Mouse (Mus musculus) left cerebral cortex, postnatal 36 days (tissue): Measurements from ENCODE around the gene Rfx8. TPM values are rescaled to one million over a fixed set of nuclear protein-coding genes. Genes with fewer than 3 reads are reported as not detected.

Source experiments
- DNase-seq, 2 experiments: peaks; one replicate each; pipeline ENCODE4 v3.0.0; 2021 to 2022; ENCODE audit warnings: low spot score in 2 of 2, mixed read lengths in 1 of 2
- intact Hi-C: fragments of 180-260 bp; cut with DNase I; formaldehyde crosslinking; loops from one replicate; pipeline ENCODE4 v1.15.1; 2025
- total RNA-seq, 2 experiments: library from RNA; stranded (reverse); gene quantifications; 2 replicates each; pipeline ENCODE4 v1.2.3; 2021

The Rfx8 gene
- total RNA-seq, 2 experiments from 2014 or later, result 0.32 TPM; not detected in 1

DNA sequence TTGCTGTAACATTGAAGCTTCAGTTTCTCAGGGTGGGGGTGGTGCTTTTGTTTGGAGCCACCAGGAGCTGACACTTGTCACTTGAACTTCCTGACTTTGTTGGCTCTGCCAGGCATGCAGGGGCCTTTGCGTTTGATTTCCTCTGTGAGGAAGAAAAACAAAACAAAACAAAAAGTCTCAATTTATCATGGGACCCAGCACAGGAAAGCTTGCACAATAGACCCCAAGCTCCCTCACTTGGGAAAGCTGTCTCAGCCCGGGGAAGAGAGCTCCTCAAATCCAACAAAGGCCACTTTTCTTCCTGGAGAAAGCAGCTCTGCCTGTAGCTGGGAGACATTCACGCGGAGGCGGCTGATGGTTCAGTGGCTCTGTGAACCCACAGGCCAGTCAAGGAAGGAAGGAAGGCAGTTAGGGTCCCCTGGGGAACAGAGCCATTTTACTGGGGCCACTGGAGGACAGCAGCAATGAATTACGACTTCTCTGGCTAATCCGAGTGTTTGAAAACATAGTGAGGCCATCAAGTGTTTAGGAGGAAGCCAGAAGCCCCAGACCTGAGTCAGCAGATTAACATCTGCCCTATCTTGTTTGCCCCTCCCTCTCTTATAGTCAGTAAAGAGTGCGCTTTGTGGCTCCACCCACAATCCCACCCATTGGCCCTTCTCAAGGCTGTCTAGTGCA lies 15.3 kb upstream of the Rfx8 start:
- DNase-seq, result no peak
- intact Hi-C loops, result no loop called here

DNA sequence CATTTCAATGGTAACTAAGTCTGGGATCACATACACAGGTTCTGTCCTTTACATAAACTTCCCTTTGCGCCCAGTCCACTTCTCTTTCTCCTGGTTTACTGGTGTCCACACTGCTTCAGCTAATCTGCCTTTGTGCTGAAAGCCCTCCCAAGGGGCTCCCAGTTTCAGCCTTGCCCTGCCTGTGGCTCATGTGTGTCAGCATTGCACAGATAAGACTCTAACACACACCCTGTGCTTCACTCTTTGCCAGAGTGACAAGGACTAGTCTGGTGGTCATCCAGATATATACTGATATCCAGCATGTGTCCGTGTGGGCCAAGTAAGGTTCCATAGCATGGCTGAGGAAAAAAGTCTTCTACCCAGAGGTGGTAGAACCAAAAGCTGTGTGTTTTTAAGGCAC lies 14.7 kb upstream of the Rfx8 start:
- DNase-seq, result no peak
- intact Hi-C loops, result no loop called here

DNA sequence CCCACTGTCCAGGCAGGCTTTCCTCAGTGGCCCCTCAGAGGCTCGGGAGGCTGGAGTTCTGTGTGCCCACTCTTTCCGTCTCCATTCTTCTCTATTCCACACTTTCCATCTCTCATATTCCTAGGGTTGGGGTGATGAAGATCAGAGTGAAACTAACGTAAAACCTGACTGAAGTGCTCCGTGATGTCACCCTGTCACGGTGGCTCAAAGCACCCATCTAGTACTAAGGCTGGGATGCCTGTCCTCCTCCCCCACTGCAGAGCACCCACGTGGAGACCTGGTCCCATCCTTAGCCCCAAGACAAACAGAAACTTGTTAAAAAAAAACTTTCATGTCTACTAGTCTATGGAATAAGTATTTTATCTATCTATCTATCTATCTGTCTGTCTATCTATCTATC lies 14.1 kb upstream of the Rfx8 start:
- no peak for DNase-seq
- intact Hi-C loops, result no loop called here

DNA sequence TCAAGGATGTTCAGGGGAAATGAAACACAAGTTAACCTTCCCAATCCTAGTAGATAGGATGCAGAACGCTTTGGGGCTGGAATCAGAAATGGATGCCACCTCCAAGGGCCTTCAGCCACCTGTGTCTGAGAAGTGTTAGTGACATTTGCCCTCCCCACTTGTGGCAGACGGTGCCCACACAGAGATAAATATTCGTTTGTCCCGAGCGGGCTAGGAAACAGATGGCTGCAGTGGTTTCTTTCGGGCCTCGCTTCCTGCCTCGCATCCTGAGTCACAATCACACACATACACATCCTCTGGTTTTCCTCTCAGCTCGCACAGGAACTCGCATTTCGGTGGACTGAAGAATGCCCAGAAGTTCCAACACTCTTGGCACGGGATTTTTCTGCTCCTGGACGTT lies 13.5 kb upstream of the Rfx8 start:
- DNase-seq, result no peak
- intact Hi-C loops, result no loop called here

DNA sequence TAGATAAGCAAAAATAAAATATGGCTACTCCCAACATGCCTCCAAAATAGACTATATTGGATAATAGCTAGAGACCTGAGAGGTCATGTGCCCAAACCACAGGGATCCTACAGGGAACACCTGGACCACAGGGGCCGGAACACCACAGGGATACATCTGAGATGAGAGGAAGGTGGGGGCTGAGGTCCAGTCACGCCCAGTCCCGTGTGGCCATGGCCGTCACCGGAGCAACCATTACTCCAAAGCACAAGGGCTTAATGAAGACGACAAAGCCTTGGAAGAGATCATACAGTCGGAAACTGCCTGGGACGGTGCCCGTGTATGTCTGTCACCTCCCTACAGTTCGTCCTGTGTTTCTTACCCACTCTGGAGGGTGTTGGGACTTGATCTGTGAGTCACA lies 13.1 kb upstream of the Rfx8 start:
- DNase-seq, result no peak
- intact Hi-C loops, result no loop called here

DNA sequence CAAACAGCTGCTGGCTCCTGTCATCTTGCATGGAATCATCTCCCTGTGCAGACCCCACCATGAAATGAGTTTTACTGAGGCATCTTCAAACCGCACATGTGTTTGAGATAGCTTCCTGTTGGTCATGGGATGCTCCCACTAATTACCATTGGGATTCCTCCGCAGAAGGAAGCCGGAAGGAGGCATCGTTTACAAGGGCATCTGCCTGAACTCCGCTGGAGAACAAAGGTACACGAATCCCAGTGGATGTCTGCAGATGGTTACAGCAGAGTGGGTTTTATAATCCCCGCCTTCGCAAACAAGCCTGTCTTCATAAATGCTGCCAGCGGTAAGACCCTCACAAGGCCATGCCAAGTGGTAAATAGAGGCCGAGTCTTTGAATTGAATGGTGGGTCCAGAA lies 11.3 kb upstream of the Rfx8 start:
- no peak for DNase-seq
- intact Hi-C loops, result no loop called here

DNA sequence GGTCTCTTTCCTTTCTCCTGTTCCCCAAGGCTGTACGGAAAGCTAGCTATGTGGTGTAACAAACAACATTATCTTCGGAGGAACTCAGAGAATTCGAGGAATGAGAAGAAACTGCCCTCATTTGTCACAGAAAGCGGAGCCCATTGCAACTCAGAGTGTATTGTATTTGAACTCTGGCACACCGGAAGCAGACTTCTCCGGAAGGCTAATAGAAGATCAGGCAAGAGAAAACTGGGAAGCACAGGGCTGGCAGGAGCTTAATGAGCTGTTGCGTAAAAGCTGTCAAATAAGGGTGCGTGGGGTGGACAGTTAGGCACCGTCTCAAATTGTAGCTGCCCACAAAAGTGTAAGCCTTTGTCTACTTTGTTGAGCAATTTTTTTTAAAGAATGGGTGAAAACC lies 10.7 kb upstream of the Rfx8 start:
- intact Hi-C loops, result no loop called here
- DNase-seq, result no peak

DNA sequence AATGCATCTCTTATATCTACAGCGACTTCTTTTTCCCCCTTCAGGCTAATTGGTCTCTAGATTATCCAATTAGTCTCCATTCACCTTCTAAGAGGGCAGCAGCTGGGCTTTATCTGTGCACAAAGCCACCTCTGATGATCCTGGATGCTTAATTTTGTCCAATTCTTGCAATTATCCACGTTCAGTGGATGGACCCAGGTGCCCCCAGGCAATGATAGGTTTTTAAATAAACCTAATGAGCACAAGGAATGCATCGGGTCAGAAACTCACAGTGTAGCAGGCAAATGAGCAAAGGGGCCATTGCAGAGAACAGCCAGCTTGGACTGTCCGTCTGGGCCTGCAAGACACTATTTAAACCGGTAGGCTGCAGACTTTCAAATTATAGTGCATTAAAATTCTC lies 10.1 kb upstream of the Rfx8 start:
- intact Hi-C loops, result no loop called here
- no peak for DNase-seq

DNA sequence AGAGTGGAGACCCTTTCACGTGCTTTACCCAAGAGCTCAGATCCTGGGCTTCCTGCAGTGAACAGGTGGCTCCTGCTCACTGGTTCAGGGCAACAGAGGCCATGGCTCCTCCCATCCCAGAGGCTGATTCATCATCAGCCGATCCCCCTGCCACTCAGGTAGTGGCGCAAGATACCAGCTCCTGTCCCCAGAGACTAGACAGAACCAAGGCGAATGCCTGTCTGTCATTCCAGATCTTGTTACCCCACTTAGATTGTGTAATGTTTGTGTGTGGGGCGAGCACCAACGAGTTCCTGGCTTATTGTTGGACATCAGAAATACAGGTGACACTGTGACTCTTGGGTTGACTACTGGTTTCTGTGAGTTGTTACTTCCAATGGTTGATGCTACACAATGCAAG lies 9.1 kb upstream of the Rfx8 start:
- intact Hi-C loops, result no loop called here
- DNase-seq, result no peak

DNA sequence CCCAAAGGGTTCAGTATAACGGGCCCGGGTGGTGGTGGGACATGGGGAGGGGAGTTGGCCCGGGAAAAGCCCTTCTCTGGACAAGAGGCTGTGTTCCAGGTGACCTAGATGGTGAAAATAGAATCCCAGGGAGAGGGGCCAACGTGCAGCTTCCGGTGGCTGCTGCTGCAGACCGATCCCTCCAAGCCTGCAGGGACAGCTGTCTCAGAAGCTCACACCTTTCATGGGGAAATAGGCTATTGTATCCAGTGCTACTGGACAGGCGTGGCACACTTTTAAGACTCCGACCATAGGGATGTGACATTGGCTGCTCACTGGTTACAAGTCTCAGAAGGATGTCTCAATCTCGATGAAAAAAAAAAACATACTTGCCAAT lies 542 bp upstream of the Rfx8 start:
- DNase-seq, result no peak
- intact Hi-C loops, result no loop called here

DNA sequence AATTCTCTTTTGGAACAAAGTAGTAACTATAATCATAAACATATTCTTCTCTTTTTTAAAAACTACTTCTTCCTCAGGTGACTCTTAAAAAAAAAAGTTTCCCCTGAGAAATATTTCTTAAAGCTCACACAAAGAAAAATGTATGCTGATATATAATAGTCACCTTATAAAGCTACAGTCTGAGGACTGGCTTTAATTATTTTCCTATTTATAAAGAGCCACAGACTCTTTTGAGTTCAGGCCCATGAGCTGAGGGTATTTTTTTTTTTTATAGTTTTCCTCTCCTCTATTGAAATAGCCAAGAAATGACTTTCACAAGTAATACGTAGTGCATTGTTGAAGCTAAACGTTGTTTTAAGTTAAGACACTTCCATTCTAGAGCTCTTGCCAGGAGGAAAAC lies 611 bp downstream of the Rfx8 start:
- DNase-seq, result no peak
- intact Hi-C loops, result no loop called here

DNA sequence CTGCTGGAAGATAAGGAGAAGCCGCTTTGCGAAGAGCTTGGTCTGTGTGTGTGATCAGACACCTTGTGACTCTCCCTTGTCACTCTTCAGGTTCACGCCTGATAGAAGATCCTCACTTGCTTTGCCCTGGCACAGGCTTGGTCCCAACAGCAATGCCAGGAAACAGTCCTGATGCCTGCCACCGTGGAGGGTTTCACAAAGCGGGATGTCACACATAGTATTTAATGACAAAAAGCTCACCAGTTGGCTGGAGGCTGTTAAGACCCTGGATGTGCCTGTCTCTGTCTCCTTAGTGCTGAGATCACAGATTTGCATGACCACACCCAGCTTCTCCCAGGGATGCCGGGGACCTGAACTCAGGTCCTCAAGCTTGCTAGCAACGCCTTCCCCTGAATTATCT lies 5.2 kb downstream of the Rfx8 start:
- intact Hi-C loops, result no loop called here

DNA sequence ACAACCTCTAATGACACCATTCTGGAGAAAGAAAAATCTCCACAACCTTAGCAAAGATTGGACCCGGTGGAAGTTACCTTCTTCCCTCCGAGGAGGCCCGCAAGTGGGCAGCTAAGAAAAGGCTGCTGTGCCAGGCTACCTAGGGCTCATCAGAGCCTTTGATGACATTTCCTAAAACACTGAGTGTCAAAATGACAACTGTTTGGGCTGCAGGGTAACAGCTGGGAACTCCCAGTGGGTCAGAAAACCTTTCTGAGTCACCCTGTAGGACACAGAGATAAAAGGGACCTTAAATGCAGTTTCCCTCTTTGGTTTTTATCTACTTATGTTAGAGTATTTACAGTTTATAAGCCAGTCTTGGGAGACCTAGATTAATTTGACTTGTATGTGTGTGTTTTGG lies 6.1 kb downstream of the Rfx8 start:
- DNase-seq, result no peak
- intact Hi-C loops, result no loop called here

More for the DNA sequence above, 5.2 kb downstream of the Rfx8 start:
- DNase-seq, result no peak

DNA sequence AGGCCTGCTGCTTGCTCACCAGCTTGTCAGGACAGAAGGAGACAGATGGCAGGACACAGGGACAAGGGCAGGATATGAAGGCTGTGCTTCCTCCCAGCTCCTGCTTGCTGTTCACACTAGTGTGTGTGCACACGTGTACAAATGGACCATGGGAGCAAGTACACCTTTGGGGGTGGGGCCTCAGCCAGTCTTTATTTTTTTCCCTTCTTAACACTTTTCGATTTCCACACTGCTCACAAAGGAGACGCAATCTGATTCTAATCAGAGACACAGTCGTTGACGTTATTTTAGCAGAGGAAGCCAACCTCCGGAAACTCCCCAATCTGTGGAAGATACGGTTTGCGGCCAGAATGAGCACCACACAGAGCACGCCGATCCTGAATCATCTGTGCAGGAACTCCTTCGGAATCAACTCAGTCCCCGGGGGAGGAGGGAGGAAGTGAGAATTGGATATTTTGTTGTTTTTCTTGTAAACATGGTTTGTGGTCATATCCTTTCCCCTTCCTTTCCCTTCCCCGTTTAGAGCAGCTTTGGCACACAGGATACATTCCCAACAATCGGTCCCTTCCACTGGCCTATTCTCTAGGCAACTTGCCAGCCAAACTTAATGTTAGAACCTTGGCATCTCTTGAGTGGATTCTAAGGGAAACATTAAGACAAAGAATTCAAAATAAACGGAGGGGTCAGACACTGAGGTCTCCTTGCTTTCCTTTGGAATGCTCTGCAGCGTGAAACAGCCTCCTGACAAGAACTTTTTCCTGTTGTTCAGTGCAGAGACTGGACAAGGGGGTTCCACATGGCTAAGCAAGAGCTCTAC lies 6.7 kb downstream of the Rfx8 start:
- intact Hi-C loops, result no loop called here
- no peak for DNase-seq

DNA sequence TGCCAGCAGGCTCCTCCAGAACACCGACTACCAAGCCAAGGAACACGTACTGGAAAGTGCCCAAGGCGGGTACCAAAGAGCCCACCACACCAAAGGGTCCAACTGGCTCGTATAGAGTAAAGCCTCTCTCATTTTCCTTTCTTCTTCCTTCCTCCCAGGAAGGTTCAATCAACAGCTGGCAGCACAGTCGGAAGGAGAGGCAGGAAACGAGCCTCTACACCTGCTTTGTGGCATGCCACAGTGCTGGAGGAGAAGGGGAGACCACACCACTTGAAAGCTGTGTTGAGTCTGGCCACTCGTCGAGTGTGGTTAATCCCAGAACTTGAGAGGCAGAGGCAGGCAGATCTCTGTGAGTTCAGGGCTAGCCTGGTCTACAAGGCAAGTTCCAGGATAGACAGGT lies 7.5 kb downstream of the Rfx8 start:
- intact Hi-C loops, result no loop called here

DNA sequence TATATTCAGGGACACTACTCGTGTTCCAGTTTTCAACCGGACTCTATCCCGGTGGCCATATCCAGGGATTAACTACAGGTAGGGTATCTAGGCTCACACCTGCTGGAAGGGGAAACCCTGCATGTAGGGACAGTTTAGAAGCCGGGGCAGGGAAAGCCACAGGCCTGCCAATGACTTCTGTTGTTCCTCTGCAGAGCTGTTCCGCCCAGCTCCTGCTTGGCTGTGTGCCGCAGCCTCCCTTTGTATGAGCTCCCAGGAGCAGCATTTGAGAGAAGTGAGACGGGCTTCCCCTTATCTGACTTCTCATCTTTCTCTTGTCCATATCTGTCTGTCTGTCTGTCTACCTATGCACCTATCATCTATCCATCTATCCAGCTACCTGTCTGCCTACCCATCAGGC lies 8.5 kb downstream of the Rfx8 start:
- DNase-seq, result no peak
- intact Hi-C loops, result no loop called here

More for the DNA sequence above, 7.5 kb downstream of the Rfx8 start:
- DNase-seq, result no peak

DNA sequence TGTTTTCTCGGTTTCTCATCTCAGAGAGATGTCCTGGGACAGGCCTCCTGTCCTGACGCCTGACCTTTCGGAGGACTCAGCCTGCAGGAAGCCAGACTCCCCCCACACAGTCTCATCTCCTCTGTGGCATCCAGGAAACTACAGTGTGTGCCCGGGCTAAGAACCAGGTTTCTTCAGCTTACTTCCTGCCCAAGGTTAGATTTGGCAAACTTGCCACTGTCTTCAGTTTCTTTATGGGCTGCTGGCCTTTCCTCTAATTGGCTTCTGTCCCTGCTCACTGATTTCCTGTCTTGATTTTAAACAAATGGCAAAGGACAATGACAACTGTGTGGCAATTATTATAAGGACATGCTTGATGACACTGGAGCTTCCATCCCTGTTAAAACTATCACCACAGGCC lies 10.2 kb downstream of the Rfx8 start:
- no peak for DNase-seq
- intact Hi-C loops, result no loop called here

DNA sequence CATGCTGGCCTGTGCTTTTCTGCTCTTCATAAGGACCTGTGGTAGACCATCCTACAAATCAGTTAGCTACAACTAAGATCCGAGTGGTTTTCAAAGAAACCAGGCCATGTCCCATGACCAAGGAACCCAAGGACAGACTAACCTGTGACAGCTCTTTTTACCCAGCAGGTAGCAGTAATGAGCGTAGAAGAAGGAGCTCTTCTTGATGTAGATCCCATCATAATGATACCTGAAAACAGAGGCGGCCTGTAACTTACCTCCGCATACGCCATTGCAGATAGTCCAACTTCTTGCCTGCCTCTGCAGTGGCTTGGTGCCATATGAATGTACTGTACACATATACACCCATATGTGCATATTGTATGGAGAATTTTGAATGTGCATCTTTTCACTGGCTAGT lies 10.8 kb downstream of the Rfx8 start:
- intact Hi-C loops, result no loop called here

DNA sequence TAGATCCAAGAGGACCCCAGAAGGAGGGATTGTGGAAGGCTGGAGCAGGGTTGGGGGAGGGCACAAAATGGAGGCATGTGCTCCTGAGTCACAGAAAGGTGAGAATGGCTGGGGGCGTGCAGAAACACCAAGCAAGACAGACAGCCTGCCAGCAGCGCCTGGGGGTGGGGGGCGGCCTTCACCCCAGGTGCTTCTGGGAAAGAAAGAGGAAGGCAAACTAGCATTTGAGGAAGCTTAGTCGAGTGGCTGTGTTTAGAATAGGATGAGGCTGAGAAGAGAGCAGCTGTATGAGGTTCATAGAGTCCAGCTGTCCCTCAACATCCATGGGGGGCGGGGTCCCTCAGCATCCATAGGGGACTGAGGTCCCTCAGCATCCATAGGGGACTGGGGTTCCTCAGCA lies 12.0 kb downstream of the Rfx8 start:
- intact Hi-C loops, result no loop called here
- no peak for DNase-seq

More for the DNA sequence above, 10.8 kb downstream of the Rfx8 start:
- DNase-seq, result no peak

DNA sequence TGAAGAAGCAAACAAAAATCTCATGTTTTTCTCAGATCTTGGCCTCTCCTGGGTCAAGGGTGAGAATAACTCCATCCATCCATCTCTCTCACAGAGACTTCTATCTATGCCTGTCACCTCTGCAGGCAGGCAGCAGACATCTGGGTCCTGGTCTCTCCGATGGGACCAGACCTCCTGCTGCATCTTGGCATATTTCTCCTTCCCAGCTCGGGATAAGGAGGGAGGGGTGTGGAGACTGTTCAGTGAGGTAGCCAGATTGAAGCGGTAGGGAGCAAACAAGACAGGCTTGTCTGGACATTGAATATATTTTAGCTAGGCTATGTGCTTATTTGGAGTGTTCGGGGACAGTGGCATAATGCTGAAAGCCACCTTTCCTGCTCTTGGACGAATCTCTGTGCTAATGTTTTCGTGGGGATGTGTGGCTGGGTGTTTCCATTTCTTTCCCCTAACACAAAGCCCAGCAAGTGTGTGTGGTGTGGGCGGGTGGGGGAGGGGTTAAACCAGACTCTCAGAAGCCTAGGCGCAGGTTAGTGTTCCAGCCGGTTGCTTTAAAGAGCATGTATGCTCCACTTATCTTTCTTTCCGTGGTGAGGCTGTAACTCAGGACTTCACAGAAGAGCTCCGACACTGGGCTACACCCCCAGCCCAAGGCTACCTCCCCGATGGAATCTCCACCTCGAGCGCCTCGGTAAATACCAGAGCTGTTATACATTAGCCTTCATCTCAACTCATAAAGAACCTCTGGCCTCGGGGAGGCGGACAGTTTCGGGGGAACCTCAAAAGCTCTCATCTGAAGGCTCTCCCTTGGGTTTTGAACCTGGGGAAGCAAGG lies 18.4 kb downstream of the Rfx8 start:
- intact Hi-C loops, result no loop called here
- no peak for DNase-seq

DNA sequence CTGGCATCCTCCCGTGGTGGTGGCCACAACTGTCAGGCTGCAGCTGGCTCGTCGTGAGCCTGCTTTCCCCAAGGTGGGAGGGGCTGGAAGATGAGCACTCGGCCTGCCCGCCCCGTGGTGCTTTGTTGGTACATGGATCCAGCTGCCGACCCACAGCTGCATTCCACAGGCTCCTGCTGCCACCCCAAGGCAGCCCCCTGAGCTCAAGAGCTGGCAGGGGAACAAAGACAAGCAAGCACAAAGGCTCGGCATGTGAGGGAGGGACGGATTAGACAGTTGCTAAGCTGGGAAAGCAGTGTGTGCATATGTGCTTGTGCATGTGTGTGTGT lies 19.6 kb downstream of the Rfx8 start:
- intact Hi-C loops, result no loop called here
- no peak for DNase-seq
